Mouse (Mus musculus): ENCODE data around the gene Tbc1d10c.

DNA sequence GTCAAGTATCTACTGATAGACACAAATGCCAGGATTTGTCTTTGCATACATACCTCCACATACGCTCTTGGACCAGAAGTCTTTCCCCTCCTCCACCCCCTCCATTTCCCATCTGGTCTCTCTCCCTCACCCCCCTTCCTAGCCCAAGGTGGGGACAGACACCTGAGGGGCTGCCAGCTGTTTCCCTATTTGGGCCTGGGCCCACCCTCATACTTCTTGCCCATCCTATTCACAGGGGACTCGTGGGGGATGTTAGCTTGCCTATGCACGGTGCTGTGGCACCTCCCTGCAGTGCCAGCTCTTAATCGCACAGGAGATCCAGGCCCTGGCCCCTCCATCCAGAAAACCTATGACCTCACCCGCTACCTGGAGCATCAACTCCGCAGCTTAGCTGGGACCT is 28.9 kb upstream of the Tbc1d10c start:
- no peak for TF ChIP-seq CTCF (IDR thresholded peaks at IDR 0.05; ENCODE audit: extremely low read depth, insufficient read depth, insufficient read length, insufficient replicate concordance)
- no peak for TF ChIP-seq POLR2A (IDR thresholded peaks at IDR 0.05; ENCODE audit: low read depth, low read length)
